Mouse (Mus musculus) midbrain, embryonic 15.5 days (tissue): Measurements from ENCODE around the gene Tmem147. TPM values are rescaled to one million over a fixed set of nuclear protein-coding genes. Genes with fewer than 3 reads are reported as not detected.

Experiments used
- ATAC-seq: fragments of 200-750 bp; cut with Nextera tagmentation; replicated peaks from 2 replicates; pipeline ENCODE4 v1.8.0; 2017; ENCODE audit warnings: moderate TSS enrichment
- H3K27ac ChIP-seq: fragments of 300-500 bp; sonication (generic); 2 replicates; pipeline ENCODE4 v1.5.1; 2015; ENCODE audit warnings: mild to moderate bottlenecking, inconsistent platforms
- H3K27me3 ChIP-seq: fragments of 300-500 bp; sonication (generic); replicated peaks from 2 replicates; pipeline ENCODE4 v1.6.1; 2015; ENCODE audit warnings: inconsistent platforms
- H3K36me3 ChIP-seq: fragments of 300-500 bp; sonication (generic); replicated peaks from 2 replicates; pipeline ENCODE4 v1.6.1; 2015; ENCODE audit warnings: inconsistent platforms
- H3K4me1 ChIP-seq: fragments of 300-500 bp; sonication (generic); 2 replicates; pipeline ENCODE4 v1.6.1; 2015; ENCODE audit warnings: inconsistent platforms
- H3K4me2 ChIP-seq: fragments of 300-500 bp; sonication (generic); 2 replicates; pipeline ENCODE4 v1.6.1; 2015; ENCODE audit warnings: inconsistent platforms, mild to moderate bottlenecking, moderate library complexity
- H3K4me3 ChIP-seq: fragments of 300-500 bp; sonication (generic); 2 replicates; pipeline ENCODE4 v1.5.1; 2015; ENCODE audit warnings: mild to moderate bottlenecking, inconsistent platforms
- H3K9ac ChIP-seq: fragments of 300-500 bp; sonication (generic); 2 replicates; pipeline ENCODE4 v1.6.1; 2015; ENCODE audit warnings: mild to moderate bottlenecking, inconsistent platforms
- H3K9me3 ChIP-seq: fragments of 300-500 bp; sonication (generic); 2 replicates; pipeline ENCODE4 v1.6.1; 2016; ENCODE audit warnings: inconsistent platforms
- WGBS: fragments of 180-500 bp; shearing (Covaris S2); methylation state at CpG from one replicate; pipeline ENCODE4 v1.1.7; 2015; ENCODE audit warnings: mixed read lengths; 5-methylcytosine and 5-hydroxymethylcytosine counted together
- polyA plus RNA-seq: library from polyadenylated mRNA; unstranded; fragments of >200 nt; fragmentation: Nextera tagmentation; extraction: Ambion mirVana; gene quantifications from 2 replicates; pipeline ENCODE4 v1.2.1, GENCODE M21; 2015

The Tmem147 gene
- 242 and 252 TPM in 2 replicates for polyA plus RNA-seq

DNA sequence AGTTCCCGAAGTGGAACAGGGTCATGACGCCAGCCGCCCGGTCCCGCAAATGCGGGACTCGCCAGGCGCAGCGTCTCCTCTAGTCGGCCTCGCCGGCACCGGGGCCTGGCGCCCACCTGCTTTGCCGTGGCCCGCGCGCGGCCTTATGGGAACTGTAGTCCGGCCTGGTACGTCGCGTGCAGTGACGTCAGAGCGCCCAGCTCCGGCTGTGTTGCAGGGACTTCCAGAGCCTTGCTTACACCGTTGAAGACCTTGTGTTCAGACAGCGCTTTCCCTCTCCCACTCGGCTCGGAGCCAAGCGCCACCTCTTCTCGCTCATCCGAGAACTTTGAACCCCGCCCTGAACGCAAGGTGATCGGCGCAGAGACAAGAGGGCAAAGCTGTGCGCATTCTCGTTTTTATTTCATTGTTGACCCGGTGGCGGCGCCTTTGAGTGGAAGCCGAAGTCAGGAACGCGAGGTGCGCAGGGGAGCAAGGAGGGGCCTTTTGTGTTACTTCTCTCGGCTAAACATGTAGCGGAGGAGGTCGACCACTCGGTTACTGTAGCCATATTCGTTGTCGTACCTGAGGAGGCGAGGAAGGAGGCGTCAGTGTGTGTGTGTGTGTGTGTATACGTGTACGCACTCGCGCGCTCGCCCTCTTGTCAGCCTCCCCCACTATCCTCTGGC lies at the start of gene Tmem147:
Gene Tmem147 (minus strand): TSS at position 145 of the 668 bp plus-strand sequence.
- Histone ChIP-seq H3K4me1 (peaks cover 30% of the 10 kb centered on the region), H3K4me3 (peak within 1 kb of the TSS; percentile 61), H3K27ac (peak within 1 kb of the TSS; percentile 89), H3K9me3 (no peaks in the 10 kb centered on the region), H3K4me2 (peak within 1 kb of the TSS; percentile 66), H3K27me3 (no peaks in the 10 kb centered on the region), H3K36me3 (peaks cover 6% of the 10 kb centered on the region; the same call in 1 of the 2 replicates), H3K9ac (peak within 1 kb of the TSS; percentile 87)
- peak; percentile 97 for ATAC-seq
- under 1% methylated on average over 60 of the region's 60 CpGs for WGBS

DNA sequence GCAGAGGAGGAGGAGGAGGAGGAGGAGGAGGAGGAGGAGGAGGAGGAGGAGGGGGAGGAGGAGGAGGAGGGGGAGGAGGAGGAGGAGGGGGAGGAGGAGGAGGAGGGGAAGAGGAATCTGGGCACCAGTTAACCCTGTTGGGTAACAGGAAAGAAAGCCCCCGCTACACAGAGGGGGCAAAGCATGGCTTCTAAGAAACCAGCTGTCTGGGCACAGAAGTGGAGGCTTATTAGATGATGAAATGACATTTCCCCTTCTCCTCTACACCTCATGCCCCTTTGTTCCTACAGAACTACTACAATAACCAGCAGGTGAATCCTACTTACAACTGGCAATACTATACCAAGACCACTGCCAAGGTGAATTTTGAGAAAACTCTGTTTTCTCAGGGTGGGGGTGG lies 48.6 kb upstream of the Tmem147 start:
- H3K27ac ChIP-seq: no peak overlapping the region
- no peaks in the 10 kb centered on the region for H3K4me1 ChIP-seq
- H3K27me3 ChIP-seq: no peaks in the 10 kb centered on the region
- no peak overlapping the region for H3K4me3 ChIP-seq
- no peak overlapping the region for H3K9ac ChIP-seq
- no peak overlapping the region for H3K4me2 ChIP-seq
- no peak for ATAC-seq
- WGBS: 81% methylated on average over 1 of the region's 1 CpGs
- no peaks in the 10 kb centered on the region for H3K36me3 ChIP-seq
- no peaks in the 10 kb centered on the region for H3K9me3 ChIP-seq

DNA sequence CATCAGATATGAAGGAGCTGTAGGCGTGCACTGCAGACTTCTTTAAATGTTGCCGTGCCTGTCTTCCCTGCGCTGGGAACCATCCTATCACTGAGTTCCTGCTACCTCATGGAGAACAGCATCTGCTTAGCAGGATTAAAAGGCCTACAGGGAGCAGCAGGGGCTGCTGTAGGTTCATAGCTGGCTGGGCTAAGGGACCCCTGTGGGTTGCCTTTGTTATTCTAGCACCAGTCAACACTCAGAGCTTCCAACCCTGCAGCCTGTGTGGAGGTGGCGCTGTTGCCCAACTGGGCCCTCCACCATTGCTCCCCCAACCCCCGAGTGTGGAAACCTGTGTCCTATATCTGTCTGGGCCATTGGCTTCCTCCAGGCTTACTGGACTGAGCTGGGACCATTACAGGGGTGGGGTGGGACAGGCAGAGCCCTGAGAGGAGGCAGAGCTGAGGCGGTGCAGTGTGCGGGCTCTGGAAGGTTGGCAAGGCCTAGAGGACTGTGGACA lies 47.8 kb upstream of the Tmem147 start:
- no peak for ATAC-seq
- H3K27ac ChIP-seq: no peak overlapping the region
- H3K4me1 ChIP-seq: no peaks in the 10 kb centered on the region
- 36% methylated on average over 7 of the region's 7 CpGs for WGBS
- no peak overlapping the region for H3K4me2 ChIP-seq
- no peaks in the 10 kb centered on the region for H3K36me3 ChIP-seq
- no peaks in the 10 kb centered on the region for H3K9me3 ChIP-seq
- no peak overlapping the region for H3K4me3 ChIP-seq
- H3K27me3 ChIP-seq: no peaks in the 10 kb centered on the region
- no peak overlapping the region for H3K9ac ChIP-seq

DNA sequence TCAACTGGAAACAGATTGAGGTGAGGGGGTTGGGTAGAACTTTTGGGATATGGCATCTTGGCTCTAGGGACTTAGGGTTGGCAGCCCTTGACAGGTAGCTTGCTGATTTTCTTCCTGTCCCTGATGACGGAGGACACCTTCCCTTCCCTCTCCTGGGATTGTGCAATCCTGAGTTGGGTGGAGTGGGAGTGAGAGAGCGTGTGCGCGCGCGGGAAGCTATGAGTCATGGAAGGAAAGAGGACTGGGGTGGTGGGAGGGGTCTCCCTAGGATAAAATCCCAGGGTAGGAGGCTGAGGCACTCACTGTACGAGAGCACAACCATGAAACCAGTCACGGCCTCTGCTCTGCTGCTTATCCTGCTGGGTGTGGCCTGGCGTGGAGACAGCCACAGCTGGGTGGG lies 46.8 kb upstream of the Tmem147 start:
- no peaks in the 10 kb centered on the region for H3K9me3 ChIP-seq
- no peaks in the 10 kb centered on the region for H3K27me3 ChIP-seq
- no peaks in the 10 kb centered on the region for H3K4me1 ChIP-seq
- no peak overlapping the region for H3K4me2 ChIP-seq
- ATAC-seq: no peak
- no peak overlapping the region for H3K4me3 ChIP-seq
- 90% methylated on average over 9 of the region's 9 CpGs for WGBS
- H3K27ac ChIP-seq: no peak overlapping the region
- H3K9ac ChIP-seq: no peak overlapping the region
- no peaks in the 10 kb centered on the region for H3K36me3 ChIP-seq

DNA sequence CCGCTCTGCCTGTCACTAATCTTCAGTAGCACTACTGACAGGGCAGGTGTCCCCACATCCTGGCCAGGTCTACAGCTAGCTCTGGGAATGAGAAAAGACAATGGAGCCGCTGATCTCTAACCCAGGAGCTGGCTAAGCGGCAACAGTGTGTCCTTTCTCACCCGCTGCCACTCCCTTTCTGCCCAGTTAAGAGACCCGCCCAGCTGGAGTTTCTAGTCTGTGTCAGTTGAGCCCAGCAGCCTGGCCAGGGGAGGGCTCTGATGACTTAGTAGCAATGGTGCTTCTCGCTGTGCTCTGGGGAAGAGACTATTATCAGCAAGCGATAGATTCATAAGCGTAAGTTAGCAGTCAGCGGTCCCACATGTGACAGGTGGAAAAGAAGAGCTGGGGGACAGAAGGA lies 39.9 kb upstream of the Tmem147 start:
- Histone ChIP-seq H3K36me3 (no peaks in the 10 kb centered on the region), H3K9me3 (no peaks in the 10 kb centered on the region), H3K9ac (no peak overlapping the region), H3K4me1 (no peaks in the 10 kb centered on the region), H3K4me3 (no peak overlapping the region), H3K27ac (no peak overlapping the region), H3K27me3 (no peaks in the 10 kb centered on the region), H3K4me2 (no peak overlapping the region)
- ATAC-seq: no peak
- WGBS: 32% methylated on average over 9 of the region's 9 CpGs

DNA sequence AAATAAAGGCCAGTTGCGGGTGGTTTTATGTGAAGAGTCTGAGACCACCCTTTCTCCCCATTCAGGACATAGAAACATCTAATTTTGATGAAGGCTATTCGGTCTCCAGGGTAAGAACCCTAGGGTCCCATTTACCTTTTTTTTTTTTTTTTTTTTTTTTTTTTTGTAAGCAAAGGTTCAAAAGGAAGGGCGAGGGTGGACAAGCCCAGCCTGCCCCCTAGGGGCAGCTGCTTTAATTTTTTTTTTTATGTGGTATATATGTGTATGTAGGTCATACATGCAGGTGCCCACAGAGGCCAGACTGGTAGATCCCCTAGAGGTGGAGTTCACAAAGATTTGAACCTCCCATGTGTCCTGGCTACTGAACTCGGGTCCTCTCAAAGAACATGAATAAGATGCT lies 37.1 kb upstream of the Tmem147 start:
- Histone ChIP-seq H3K27ac (no peak overlapping the region), H3K4me2 (no peak overlapping the region), H3K4me1 (no peaks in the 10 kb centered on the region), H3K36me3 (no peaks in the 10 kb centered on the region), H3K27me3 (no peaks in the 10 kb centered on the region), H3K9me3 (no peaks in the 10 kb centered on the region), H3K9ac (no peak overlapping the region), H3K4me3 (no peak overlapping the region)
- WGBS: 87% methylated on average over 4 of the region's 4 CpGs
- no peak for ATAC-seq

DNA sequence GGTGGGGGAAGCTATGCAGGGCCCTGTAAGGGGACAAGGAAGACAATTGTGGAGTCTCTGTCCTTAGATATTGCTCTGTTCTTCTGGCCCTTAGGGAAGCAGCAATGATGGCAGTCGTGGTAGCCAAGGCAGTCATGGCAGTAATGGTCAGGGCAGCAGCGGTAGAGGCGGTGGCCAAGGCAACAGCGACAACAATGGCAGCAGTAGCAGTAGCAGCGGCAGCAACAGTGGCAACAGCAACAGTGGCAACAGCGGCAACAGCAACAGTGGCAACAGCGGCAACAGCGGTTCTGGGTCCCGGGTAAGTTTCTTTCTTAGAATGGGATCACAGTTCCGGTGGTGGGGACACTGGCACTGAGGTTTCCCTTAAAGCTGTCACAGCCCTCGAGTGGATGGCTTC lies 35.8 kb upstream of the Tmem147 start:
- Histone ChIP-seq H3K4me1 (no peaks in the 10 kb centered on the region), H3K27me3 (no peaks in the 10 kb centered on the region), H3K4me3 (no peak overlapping the region), H3K36me3 (no peaks in the 10 kb centered on the region), H3K27ac (no peak overlapping the region), H3K9ac (no peak overlapping the region), H3K9me3 (no peaks in the 10 kb centered on the region), H3K4me2 (0 out of 2 replicates have a peak overlapping the region, but pooled peaks have one; percentile 9)
- no peak; the same call in 1 of the 2 replicates for ATAC-seq
- 44% methylated on average over 11 of the region's 11 CpGs for WGBS

DNA sequence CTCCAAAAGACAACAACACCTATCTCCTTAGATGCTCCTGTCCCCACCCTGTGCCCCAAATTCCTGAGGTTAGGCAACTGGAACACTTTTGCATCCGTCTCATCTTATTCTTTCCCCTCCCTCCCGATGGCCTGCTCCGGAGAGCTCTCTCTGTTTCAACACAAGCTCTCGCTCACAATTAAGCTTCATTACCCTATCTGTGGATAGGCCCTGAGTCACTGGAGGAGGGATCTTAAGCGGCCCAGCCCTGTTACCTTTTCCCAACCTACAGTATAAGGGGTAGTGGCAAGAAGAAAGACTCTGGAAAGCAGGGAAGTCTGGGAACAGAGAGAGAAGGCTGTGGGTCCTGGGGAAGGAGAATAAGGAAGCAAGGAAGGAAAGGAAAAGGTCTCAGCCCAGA lies 34.1 kb upstream of the Tmem147 start, which contains the start of gene Dmkn:
Gene Dmkn (plus strand): TSS at position 301 of the 400 bp plus-strand sequence.
- WGBS: 40% methylated on average over 5 of the region's 5 CpGs
- Histone ChIP-seq H3K27ac (no peak within 1 kb of the TSS), H3K4me3 (no peak within 1 kb of the TSS), H3K9me3 (no peaks in the 10 kb centered on the region), H3K36me3 (no peaks in the 10 kb centered on the region), H3K27me3 (no peaks in the 10 kb centered on the region), H3K4me1 (no peaks in the 10 kb centered on the region), H3K4me2 (no peak within 1 kb of the TSS), H3K9ac (no peak within 1 kb of the TSS)
- ATAC-seq: no peak

DNA sequence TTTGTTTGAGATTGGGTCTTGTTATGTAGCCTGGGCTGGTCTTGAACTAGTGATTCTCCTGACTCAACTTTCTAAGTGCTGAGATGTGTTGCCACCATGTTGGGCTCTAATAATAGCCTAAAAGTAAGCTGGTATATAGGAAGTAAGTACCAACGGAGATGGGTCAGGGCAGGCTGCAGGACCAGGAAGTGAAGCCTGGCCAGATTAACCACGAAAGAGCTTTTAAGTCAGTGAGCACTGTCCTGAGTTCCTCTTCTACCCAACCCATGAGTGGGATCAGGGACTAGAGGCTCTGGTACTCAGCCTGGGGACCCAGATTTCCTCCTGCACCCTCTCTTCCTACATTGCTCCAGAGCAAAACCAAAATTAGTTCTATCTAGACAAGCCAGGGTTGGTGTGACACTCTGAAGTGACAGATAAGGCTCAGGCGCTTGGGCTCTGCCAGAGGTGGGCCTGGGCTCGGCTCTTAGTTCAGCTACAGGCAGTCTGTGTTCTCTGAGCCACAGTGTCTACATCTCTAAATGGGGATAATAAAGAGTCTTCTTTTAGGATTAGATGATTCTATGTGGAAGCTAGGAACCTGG lies 32.5 kb upstream of the Tmem147 start:
- H3K9me3 ChIP-seq: no peaks in the 10 kb centered on the region
- H3K27me3 ChIP-seq: no peaks in the 10 kb centered on the region
- H3K9ac ChIP-seq: no peak overlapping the region
- no peaks in the 10 kb centered on the region for H3K36me3 ChIP-seq
- WGBS: 83% methylated on average over 4 of the region's 4 CpGs
- no peak overlapping the region for H3K27ac ChIP-seq
- H3K4me2 ChIP-seq: no peak overlapping the region
- no peak for ATAC-seq
- no peak overlapping the region for H3K4me3 ChIP-seq
- no peaks in the 10 kb centered on the region for H3K4me1 ChIP-seq

DNA sequence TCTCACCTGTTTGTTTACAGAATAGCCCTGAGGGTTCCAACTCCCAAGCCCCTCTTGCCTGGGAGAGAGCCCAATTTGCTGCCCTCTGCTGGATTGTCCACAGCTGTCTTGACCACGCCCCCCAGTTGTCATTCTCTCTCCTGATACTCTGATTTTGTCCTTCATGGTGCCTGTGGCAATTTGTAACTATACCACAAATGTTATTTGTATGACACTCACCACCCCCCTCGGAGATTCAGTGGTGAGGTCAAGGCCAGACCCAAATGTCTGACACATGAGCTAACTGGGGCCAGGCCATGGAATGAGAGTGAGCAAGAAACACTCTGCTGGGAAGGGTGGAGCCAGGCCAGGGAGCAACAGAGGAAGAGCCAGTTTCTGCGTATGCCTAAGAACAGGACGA lies 29.5 kb upstream of the Tmem147 start:
- H3K4me2 ChIP-seq: no peak overlapping the region
- H3K4me1 ChIP-seq: no peaks in the 10 kb centered on the region
- no peak overlapping the region for H3K27ac ChIP-seq
- H3K36me3 ChIP-seq: peaks cover 13% of the 10 kb centered on the region
- ATAC-seq: no peak
- H3K9me3 ChIP-seq: no peaks in the 10 kb centered on the region
- no peak overlapping the region for H3K4me3 ChIP-seq
- no peak overlapping the region for H3K9ac ChIP-seq
- 45% methylated on average over 4 of the region's 4 CpGs for WGBS
- no peaks in the 10 kb centered on the region for H3K27me3 ChIP-seq

DNA sequence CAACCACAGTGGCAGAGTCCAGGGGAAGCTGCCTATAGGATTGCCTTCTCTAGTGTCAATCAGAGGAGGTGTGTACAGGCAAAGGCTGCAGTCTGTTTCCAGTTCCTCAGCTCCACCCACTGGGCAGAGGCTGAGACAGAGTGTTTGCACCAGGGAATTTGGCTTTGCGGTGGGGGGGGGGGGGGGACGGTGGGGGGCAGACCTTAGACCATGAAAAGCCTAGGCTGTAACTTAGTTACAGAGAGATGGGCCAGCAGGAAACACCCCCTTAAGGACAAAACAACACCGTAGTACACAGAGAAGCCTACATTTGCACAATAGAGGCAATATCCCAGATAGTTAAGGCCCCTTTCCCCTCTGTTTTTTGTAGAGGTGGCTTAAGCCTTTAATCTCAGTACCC lies 27.7 kb upstream of the Tmem147 start:
- 78% methylated on average over 3 of the region's 3 CpGs for WGBS

DNA sequence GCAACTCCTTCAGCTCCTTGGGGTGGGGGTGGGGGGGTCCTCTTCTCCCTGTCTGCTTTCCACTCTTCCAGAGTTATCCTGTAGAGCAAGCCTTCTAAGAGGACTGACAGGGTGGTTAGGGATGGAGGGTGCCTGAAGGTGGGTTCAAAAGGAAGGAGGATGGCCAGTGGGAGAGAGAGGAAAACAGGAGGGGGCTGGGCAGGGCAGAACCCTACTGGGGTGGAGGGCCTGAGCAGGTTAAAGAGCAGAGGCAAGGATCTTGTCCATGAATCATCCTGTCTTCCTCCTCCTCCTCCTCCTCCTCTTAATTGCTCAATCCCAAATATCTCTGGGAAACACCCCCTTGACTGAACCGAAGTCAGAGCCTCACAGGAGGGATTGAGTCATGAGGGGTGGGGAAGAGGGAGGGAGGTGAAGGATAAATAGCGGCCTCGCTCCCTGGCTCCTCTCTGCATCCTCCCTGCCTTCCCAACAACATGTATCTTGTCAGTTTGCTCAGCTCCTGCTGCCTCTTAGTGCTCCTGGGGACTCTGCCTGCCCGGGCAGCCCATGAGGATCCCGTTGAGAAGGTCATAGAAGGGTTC lies 21.8 kb upstream of the Tmem147 start, which contains the start of gene Sbsn:
Gene Sbsn (plus strand): TSS at position 386 of the 584 bp plus-strand sequence.
- H3K4me2 ChIP-seq: no peak within 1 kb of the TSS
- no peak within 1 kb of the TSS for H3K9ac ChIP-seq
- no peaks in the 10 kb centered on the region for H3K27me3 ChIP-seq
- no peaks in the 10 kb centered on the region for H3K4me1 ChIP-seq
- H3K27ac ChIP-seq: no peak within 1 kb of the TSS
- no peaks in the 10 kb centered on the region for H3K9me3 ChIP-seq
- WGBS: 67% methylated on average over 5 of the region's 5 CpGs
- peaks cover 13% of the 10 kb centered on the region for H3K36me3 ChIP-seq
- H3K4me3 ChIP-seq: no peak within 1 kb of the TSS
- no peak for ATAC-seq

More for the DNA sequence above, 27.7 kb upstream of the Tmem147 start:
- Histone ChIP-seq H3K36me3 (peaks cover 13% of the 10 kb centered on the region), H3K4me2 (no peak overlapping the region), H3K27ac (no peak overlapping the region), H3K9ac (no peak overlapping the region), H3K4me1 (no peaks in the 10 kb centered on the region), H3K4me3 (no peak overlapping the region), H3K27me3 (no peaks in the 10 kb centered on the region), H3K9me3 (no peaks in the 10 kb centered on the region)
- ATAC-seq: no peak
